Mouse (Mus musculus): ENCODE measurements at regions not wholly inside any gene's neighbourhood (a gene's known extent, or its start where the extent isn't known, plus 50 kb on each side); places are given as distances from the start of the nearest gene placed in this dataset.

DNA sequence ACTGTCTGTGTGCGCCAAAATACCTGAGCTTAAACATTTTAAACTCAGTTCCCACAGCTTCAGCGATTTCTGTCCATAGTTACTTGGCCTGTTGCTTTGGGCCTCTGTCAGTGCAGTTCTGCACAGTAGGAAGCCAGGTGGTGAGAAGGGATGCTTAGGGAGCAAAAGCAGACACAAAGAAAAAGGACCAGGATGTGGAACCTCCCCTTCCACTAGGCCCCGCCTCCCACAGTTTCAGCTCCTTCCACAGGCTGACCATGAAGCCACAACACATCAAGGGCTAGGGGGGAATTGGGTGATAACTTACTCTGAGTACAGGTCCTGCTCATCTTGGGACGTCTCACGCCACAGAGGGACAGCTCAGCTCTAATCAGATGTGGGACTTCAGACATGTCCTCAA is 263.5 kb upstream of the Sdk2 start:
- DNase-seq (ENCODE audit: low spot score) = no peak

DNA sequence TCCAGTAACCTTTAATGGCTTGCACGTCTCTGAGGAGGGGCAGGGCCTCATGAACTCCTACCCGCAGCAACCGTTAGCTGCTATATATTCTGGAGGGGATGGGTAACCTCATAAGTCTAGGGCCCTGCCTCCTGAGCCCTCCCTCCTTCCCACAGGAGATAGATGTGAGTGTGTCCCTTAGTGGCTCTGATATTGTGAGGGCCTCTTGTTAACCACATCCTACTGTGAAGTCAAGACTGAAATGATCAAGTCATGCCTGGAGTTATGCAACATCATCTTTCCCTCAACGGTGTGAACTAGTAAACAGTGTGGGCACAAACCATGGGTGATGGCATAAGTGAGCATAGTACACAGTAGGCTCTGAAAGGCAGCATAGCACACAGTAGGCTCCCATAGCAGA is 255.8 kb upstream of the Sdk2 start:
- DNase-seq (ENCODE audit: low spot score) = no peak

DNA sequence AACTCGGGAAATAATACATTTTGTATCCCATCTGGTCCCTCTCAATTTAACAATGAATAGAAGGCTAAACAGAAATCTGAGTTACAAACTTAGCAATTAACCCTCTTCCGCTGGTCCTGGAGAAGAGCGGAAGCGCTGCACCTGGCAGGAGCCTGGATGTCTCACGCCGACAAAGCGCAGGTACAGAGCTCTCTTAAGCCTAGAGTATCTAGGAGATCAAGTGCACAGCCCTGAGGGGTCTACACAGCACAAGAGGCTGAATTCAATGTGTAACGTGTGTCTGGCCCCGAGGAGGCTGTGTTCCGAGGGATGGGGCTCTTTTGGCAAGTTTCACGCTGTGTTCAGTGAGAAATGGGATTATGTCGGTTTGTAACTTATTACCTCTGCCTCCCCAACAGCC is 255.1 kb upstream of the Sdk2 start:
- no peak for DNase-seq (ENCODE audit: low spot score)

DNA sequence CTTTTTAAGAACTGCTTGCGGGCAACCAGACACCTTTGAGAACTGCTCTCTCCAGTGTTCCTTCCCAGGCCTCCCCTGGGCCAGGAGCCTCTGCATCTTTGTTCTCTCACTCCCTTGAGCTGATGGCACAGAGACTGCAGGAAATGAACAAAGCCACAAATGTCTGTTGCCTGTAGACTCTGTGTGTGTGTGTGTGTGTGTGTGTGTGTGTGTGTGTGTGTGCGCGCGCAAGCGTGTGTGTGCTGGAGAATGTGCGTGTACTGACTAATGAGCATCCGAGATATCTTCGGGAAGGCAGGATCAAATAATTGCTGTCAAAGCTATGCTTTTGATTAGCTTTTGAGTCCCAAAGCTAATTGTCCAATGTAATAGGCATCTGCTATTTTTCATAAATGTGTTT is 254.7 kb upstream of the Sdk2 start:
- no peak for DNase-seq (ENCODE audit: low spot score)

- no peak for DNase-seq (ENCODE audit: low spot score)
Observed at GRCm38 (mm10) chr11:114315274-114315673, 248.4 kb upstream of the Sdk2 start.

GRCm38 (mm10) chr11:114313652-114314051 is 246.8 kb upstream of the Sdk2 start:
- no peak for DNase-seq (ENCODE audit: low spot score)

- no peak for DNase-seq (ENCODE audit: low spot score)
Observed at GRCm38 (mm10) chr11:114311640-114312039, 244.8 kb upstream of the Sdk2 start.

- no peak for DNase-seq (ENCODE audit: low spot score)
Observed at GRCm38 (mm10) chr11:114303636-114304354, 236.9 kb upstream of the Sdk2 start.

GRCm38 (mm10) chr11:114300611-114301319 is 233.9 kb upstream of the Sdk2 start:
- DNase-seq (ENCODE audit: low spot score) = no peak

GRCm38 (mm10) chr11:114296816-114297334 is 230.0 kb upstream of the Sdk2 start:
- no peak for DNase-seq (ENCODE audit: low spot score)

- no peak for DNase-seq (ENCODE audit: low spot score)
Observed at GRCm38 (mm10) chr11:114294511-114295250, 227.8 kb upstream of the Sdk2 start.

DNA sequence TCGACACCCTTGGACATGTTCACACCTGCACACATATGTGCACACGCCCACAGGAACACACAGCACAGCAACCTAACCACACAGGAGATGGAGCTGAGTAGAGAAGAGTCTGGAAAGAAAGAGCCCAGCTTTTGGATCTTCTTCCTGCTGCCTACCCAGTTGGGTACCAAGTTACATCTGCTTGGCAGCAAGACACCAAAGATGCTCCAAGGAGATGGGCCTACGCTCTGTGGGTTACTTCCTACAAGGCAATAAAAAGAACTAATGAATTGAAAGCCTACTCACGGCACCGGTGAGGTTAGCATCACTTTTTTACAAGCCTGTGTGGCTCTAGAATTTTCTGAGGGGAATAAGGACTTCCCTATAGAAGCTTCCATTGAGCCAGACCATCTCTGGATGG is 224.4 kb upstream of the Sdk2 start:
- no peak for DNase-seq (ENCODE audit: low spot score)

- DNase-seq (ENCODE audit: low spot score) = no peak
Observed at GRCm38 (mm10) chr11:114289946-114290345, 223.1 kb upstream of the Sdk2 start.

DNA sequence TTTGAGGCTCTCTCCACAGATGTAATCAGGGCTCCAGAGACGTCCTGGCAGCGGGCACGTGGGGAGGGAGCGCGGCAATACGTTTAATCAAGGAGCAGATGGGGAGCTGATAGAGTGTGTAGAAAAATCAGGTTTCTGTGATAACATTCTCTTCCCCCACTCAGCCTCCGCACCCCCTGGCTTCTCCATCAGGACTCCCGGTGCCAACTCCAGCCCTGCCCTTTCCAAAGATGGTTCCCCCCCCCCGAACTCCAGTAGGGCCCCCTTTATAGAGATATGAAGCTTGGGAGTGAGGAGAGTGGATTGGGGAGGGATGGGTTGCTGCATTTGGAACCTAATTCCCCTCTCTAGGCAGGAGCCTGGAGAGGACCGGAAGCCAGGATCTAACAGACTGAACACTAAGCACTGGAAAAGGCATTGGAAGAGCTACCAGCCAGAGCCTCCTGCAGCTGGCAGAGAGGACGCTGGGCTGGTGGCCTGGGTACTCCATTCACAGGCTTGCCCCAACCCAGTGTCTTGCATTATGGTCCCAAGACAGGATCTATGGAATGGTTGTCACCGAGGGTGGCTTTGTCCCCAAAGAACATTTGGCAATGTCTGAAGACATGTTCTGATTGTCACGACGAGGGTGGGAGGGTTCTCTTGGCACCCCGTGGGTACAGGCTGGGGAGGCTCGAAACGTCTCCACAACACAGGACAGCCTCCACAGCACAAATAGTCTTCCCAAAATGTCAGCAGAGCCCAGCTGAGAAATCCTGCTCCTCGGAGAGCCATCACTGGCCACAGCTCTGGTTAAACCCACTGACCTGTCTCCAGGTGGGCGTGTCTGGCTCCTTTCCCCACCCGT is 218.2 kb upstream of the Sdk2 start:
- no peak for DNase-seq (ENCODE audit: low spot score)

DNA sequence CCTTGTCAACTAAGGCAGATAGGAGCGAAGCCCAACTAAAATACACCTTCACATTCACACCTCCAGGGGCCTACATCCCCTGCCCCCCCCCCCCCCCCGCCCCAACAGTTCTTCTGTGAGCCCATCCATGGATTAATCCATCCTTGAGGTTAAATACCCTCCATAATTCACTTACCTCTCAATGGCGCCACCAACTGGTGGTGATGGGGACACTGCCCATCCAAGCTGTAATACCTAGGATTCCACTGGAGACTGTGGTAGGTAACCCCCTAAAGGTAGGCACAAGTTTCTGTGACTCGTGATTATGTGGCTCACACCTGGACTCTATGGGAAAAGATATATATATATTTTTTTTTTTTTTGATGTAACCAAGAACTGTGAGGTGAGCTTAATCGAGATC is 216.4 kb upstream of the Sdk2 start:
- peak; percentile 51 for DNase-seq (ENCODE audit: low spot score)

DNA sequence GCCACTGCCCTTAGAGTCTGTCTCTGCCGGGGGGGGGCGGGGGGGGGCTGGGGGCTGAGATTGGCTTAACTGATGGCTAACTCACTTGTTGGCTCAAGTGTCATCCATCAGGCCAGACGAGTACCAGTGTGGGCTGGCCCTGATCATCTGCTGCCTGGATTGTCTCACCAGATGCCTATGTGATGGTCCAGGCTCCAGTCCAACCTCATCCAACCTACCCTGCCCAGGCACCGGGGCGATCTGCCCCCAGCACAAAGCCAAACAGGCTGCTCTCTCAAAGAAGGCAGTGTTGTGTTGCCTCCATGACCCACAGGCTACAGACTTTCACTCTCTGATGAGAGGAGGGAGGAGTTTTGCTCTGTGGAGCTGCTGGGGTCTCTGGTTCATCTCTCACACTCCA is 215.7 kb upstream of the Sdk2 start:
- no peak for DNase-seq (ENCODE audit: low spot score)

DNA sequence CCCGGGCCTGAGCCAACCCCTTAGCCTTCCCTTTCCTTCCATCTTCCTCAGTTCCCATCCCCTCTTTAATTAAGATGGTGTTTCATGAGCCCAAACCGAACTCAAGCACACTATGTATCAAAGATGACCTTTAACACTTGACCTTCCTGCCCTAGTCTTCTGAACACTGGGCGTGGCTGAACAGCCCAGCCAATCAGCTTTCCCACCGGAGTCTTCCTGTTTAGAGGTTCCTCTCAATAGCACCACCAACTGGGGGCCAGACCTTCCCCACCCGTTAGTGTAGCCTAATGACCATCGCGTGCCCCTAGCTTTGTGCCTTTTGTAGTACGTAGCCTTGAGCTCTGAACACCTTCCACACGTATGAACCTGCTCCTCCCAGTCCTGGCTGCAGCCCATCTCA is 215.0 kb upstream of the Sdk2 start:
- no peak for DNase-seq (ENCODE audit: low spot score)

DNA sequence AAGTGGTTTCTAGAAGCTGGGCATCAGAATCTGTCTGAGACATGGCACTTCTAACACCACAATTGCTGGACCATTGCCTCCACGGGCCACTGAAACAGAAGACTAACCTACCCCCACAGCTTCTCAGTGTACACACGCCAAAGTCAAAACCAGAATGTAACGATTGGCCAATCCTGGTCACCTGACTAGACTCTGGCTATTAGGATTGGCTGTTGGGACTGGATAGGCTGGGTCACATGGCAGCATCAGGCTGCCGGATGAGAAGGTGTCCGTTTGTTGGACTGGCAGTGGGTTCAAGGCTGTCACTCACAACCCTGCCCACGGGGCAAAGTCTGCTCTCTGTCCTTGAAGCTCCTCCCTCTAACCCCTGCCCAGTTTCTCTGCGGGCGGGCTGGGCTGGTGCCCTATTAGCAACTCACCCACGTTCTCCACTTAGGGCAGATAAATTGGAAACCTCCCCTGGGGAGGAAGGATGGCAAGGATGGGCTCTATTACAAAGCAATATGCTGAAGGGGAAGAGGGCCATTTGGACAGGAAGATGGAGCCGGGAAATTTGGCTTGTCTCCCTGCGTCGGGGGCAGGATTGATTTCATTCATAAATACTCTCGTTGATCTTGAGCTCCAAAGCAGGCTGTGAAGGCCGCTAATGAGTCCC is 214.3 kb upstream of the Sdk2 start:
- DNase-seq (ENCODE audit: low spot score) = no peak

DNA sequence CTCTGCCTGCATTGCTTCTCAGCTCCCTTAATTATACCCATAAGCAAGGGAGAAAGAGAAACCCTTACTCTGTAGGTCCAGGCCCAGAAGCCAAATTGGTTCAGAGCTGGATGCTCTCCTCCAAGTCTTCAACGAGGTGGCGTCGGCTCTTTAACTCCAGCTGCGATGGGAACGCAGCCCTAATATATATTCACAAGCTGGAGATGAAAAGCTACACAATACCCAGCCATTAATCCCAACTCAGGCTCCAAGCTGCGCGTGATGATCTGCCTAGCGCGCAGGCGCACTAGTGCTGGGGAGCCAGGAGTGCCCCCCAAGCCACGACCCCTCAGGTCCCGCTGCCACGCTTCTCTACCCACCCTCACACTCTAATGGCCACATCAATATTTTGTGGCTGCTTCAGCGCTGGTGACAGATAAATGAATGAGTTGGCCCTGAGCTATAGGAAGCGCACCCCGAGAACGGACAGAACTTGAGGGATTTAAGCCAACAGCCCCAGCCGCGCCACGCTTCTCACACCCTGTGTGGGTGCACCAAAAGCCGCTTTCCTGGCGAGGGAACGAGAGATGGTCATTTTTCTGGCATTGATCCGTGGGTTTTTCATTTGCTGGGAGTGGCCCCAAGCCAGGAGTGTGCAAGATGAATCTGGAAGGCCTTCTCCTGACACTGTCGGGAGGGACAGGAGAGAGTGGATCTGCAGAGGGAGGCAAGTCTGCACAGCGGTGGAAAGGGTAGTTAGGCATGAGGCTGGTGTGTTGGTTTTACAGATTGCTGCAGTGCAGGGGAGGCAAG is 210.9 kb upstream of the Sdk2 start:
- no peak for DNase-seq (ENCODE audit: low spot score)

DNA sequence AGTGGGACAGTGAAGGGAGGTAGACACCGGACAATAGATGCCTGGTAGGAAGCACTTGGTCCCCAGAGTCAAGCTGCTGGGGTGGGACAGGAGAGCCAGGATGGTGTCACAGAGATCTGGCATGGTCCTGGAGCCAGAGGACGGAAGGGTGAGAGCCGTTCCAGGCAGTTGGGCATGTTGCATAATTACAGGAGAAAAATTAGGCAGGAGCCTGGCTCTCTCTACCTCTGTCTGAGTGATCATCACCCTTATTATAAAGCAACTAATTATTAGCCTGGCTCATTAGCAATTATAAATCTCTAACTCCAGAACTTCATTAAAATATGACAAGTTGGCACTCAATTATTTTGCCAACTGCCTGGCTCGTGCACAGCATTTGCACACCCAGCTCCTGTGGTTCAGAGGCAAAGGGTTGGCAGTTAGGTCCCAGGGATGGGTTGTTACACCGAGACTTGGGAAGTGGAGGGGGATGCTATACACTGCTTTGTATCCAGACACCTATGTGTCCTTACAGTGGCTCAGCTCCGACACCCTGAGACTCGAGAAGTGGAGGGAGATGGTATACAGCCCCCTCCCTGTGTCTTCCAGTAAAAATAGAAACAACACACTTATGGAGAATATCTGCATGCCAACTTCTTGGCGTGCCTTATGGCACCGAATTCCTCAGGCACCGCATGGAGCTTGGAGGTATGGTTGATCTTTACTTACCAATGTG is 203.7 kb upstream of the Sdk2 start:
- DNase-seq (ENCODE audit: low spot score) = no peak

Measured in urinary bladder, postnatal 25 days (tissue).